Mouse (Mus musculus) urinary bladder, adult 18-20 months (tissue): ENCODE data around the gene Ccdc180.

Experiments
- DNase-seq, 2 experiments: peaks; one replicate each; pipeline ENCODE4 v3.0.0; 2022; ENCODE audit warnings: low spot score in 2 of 2, mixed read lengths in 2 of 2

The Ccdc180 gene

DNA sequence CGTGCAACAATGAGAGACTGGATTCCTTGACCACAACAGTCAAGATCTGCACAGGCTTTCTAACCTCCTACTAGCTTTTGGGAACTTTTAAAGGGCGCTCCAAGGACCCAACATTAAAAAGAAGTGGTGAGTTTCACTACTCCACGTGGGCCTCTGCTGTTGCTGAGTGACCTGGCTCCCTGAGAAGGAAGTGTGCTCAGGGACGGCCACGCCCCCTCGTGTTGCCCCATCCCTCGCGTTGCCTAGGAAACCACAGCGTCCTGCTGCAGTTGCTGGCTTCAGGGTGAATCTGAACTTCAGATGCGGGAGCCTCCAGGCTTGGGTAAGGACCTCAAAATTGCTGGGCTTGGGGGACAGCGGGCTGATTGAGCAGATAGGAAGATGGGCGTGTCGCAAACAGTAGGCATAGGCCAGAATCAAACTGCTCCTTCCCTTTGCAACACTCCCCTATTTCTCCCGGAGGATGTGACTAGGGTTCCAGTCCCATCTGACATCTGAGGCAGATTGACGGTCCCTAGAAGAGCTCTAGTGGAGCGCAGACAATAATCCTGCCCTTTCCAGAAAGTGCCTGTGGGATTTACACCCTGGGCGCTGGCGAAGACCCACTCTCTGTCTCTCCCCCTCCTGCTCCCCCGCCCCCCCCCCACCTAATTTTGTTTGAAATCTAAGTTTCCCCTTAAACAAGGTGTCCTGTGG lies at the start of gene Ccdc180:
TSS of gene Ccdc180 (plus strand) at position 238 of the 696 bp plus-strand sequence.
- peak; percentile 48 to 56 for DNase-seq

DNA sequence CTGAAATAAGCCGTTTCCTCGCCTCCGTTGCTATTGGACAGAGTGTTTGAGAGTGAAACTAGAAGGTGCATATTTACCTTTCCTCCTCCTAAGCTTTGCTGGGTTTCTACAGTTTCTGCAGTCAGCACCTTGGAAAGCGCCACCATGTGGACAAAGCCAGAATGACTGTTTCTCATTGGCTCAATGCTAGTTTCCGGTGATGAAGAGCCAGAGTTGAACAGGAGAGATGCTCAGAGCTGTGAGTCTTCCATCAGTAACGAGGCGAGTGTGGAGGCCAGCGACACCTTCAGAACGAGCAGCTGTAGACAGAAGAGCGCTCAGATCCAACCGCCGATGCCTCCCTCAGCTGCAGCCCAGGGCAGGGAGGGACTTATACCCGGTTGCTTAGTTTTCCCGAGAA lies 45.7 kb upstream of the Ccdc180 start:
- DNase-seq: no peak

DNA sequence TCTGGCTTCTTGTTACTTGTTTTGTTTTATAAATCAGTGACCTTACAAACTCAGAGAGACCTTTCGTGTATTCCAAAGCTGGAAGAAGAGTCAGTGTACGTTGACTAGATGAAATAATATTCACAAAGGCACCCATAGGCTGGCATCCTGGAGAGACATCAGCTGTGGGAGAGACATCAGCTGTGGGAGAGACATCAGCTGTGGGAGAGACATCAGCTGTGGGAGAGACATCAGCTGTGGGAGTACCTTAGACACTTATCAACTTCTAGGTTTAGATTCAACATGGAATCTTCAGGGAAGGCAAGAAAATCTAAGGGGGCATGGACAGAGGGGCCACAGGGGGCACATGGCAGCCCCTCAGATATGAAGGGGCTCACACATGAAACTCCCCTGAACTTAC lies 43.8 kb upstream of the Ccdc180 start:
- no peak for DNase-seq

DNA sequence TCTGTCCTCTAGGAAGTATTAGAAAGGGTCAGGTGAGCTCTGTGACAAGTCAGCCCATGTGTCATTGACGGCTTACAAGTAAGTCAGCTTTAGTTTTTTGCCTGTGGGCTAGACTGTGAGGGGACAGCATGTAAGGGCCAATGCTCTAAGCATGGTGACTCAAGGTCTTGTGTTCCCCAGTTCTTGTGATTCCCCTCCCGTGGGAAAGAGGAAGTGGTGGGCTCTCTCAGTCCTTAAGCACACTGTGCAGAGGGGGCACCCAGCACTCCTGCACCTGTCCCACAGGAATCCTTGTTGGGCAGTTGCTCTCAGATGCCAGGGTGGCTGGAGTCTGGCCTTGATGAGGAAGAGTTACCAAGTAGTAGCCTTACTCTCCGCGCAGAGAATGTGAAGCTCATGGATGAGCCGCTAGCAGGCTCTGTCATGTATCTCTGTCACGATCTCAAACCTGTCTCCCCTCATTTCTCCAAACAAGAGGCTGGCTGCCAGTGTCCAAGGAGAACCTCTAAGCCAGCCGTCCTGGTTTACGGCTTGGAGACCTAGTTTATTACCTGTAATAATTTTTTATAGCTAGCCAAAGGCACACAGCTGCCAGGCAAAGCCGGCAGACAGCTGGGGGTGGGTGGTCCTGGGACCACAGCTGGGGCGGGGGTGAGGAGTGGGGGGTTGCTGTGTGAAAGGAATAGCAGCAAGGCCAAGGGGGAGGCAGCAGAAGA lies 41.8 kb upstream of the Ccdc180 start, which contains the start of gene Stra6l:
TSS of gene Stra6l (plus strand) at position 556 of the 716 bp plus-strand sequence.
- DNase-seq: no peak

DNA sequence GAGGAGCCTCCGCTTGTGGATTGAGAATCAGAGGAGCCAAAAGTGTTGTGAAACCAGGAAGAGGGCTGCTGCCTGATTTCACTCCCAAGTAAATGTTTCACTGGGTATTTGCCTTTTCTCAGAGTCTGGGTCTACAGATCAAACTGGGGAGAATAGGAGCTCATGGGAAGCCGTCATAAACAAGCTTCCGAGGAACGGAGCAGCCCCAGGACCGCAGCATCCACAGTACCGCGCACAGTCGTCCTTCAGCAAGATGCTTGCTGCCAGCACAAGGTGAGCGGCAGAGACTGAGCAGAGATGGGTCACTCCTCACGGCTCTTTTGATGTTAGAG lies 41.3 kb upstream of the Ccdc180 start:
- DNase-seq: no peak

DNA sequence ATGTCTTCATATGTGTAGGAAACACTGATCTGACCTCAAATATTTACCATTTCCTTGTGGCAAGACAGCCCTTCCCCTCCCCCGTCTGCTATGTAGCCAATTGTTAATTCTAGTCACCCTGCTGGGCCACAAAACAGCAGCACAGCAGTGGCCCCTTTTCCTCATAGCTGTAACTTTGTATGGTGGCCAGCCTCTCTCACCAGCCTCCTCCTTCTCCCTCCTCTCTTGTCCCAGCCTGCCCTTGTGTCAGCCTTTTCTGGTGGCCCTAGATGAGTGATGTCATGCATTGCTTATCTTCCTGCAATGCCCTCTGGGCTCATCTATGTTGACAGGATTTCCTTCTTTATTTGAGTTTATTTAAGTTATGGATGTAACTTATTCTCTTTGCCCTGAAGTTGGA lies 40.7 kb upstream of the Ccdc180 start:
- no peak for DNase-seq

DNA sequence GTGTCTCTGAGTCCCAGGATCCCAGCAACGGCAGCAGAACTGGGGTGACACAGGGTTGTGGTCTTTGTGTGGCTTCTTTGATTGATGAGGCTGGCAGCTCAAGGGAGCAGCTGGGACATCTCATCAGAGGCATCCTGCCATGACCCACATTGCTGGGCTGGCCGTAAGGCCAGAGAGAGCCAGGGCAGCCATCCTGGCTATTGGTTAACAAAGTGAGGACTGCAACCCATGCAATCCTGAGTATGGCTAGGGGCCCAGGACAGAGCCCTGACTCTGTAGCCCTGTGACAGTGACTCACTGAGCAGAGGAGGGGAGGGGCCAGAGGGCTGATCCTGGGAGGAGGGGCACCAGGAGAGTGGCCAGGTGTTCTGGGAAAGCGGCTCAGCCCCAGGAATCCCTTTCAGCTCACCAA lies 38.5 kb upstream of the Ccdc180 start:
- no peak for DNase-seq

DNA sequence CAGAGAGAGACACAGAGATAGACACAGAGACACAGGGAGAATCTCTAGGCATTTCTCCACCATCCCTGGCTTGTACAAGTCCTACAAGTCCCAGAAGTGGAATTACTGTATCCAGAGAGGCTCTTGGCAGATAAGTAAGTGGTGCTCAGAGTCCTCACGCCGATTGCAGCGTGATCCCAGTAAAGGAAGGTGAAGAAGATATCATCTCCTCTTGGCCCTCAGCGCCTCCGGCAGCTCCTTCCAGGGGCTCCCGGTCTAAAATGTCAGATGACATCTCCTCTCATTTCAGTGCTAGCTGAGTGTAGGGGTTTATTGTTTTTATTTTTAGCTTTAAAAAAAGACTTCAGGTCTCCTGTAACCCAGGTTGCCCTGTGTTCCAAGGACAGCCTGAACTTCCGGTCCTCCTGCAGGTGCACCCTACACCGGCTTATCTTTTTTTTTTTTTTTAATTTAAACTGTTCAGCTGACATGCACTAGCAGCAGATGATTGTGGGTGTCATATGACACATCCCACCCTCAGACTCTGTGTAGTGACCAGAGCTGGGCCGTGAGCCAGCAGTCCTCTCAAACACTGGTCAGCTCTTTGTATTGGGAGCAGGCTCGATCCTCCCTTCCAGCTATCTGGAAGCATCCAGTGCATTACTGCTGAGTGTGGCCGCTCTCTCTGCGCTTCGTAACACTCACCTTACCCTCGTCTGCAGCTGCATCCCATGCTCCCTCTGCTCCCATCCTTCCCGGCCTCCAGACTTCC lies 36.4 kb upstream of the Ccdc180 start:
- DNase-seq: no peak

DNA sequence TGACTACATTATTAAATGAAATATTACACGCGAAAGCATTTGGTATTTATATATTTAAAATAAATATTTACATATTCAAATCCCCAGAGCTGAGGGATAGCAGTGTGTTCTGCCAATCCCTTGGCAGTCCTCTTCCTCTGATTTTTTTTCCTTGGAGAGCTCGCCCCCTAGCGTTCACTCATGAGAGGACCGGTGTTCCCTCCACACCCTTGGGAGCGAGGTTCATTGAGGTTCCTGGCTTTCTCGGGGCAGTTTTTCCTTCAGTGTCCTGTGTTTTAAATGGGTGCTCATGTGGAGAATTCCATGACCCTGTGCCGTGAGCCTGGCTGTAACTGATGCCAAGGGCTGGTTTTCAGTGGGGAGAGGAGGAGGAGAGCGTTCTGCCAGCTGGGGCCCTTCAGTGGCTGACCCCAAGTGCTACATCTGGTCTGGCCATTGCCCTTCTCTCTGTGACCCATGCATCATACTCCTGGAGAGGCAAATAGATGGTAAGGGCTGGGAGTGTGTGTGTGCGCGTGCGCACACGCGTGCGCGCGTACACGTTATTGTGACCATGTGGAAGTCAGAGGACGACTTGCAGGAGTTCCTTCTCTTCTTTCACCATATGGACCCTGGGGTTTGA lies 34.2 kb upstream of the Ccdc180 start:
- peak; percentile 47 to 62 for DNase-seq

DNA sequence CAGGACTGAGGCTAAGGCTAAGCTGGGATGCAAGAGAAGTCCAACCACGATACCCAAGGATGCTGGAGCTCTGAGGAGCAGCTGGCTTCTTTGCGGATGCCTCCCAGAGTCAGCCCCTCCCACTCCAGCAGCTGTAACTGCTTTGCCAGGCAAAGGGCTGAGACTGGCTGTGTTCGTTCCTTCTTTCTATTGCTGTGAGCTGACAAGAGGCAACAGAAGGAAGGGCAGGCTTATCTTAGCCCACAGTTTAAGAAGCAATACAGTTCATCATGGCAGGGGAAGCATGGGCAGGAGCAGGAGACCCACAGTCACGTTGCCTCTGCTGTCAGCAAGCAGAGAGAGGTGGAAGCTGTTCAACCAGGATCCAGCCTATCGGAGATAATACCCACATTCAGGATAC lies 28.9 kb upstream of the Ccdc180 start:
- no peak for DNase-seq

DNA sequence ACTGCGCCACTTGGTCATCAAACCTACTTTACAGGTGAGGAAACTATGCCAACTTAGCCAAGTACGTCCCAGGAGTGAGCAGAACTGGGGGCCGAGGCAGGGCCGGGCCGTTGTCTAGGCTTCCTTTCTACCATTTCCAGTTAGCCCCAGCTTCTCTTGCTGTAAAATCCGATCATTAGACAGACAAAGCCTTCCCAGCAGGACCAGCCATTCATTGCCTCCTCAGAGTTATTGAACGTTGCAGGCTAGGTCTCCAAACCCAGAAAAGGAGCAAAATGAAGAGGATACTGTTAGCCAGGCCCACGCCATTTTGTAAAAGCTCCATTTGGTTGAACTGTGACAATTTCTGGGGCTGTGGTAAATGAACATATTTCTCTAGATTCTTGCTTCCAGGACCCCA lies 22.7 kb upstream of the Ccdc180 start:
- DNase-seq: no peak

DNA sequence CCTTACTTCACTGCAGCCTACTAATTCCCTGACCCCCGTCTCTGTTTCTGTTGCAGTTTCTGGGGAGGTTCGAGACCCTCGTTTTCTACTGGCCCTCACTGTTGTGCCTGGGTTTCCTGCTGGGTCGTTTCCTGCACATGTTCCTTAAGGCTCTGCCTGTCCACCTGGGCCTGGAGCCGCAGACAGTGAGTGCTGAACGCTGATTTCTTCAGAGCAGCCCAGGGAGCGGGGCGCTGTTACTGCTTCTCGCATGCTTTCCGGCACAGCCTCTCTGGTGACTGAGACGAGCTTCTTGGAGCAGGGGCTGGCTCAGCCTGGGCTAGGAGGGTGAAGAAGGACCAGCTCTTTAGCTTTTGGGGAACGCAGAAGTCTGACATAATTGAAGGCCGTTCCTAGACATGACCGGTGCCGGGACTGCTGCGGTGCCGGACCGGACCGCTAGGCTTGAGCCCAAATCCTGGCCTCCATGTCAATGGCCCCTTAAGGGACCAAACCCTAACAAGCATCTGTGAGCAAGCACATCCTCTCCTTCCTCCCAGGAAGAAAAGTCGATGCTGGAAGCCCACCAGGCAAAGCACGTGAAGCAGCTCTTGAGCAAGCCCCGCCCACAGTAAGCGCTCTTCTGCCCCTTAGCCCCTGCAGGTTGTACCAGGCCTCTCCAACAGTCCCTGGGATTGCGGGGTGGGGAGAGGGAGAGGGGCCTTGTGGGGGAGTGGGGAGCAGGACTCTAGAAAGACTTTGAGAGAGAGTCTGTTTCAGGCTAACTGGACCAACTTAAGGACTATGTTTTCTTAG lies 20.9 kb upstream of the Ccdc180 start:
- DNase-seq: peak in 1 of 2 experiments; percentile 27

DNA sequence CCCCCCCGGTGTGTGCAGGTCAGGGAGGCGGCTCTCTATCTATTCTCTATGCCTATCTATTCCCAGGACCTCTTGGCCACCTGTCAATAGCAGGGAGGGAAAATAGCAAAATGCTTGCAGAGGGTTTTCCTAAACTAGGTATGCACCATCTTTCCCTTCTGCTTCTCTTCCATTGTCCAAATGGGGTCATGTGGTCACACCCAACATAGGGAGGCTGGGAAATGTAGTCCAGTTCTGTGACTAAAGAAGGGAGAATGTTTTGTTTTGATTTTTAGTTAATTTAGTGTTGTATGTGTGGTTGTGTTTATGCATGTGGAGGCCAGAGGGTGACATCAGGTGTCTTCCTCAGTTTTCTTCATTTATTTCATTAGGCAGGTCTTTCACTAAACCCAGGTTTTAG lies 18.0 kb upstream of the Ccdc180 start:
- DNase-seq: no peak

DNA sequence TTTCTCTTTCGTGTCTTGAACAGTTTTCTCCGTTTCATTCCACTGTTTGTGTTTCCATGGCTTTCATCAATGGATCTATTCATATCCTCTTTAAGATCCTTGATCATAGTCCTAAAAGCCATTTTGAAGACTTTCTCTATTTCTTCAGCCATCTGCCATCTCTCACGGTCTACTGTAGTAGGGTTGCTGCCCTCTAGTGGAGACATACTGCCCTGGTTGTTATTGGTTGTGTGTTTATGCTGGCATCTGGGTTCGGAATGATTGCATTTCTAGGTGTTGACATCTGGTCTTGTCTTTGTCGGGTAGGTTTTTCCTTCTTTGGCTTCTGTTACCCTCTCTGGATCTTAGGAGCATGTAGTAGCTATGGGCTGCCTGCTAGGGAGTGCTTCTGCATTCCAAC lies 11.2 kb upstream of the Ccdc180 start:
- no peak for DNase-seq

DNA sequence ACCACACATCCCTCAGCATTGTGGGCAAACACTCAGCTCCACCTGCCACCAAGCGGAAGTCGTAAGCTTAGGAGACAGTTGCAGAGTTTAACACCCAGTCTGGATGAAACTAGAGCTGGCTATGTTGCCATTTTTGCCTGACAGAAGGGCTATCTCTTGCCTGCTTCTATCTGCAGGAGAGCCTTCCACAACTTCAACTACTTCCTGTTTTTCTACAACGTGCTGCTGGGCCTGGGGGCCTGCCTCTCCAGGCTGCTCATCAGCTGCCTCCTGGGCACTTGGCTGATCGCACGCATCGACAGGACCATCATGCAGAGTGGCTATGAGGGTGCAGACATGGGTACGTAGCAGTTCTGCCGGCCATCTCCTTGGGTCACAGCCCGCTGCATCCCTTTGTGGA lies 7.6 kb upstream of the Ccdc180 start:
- no peak for DNase-seq

DNA sequence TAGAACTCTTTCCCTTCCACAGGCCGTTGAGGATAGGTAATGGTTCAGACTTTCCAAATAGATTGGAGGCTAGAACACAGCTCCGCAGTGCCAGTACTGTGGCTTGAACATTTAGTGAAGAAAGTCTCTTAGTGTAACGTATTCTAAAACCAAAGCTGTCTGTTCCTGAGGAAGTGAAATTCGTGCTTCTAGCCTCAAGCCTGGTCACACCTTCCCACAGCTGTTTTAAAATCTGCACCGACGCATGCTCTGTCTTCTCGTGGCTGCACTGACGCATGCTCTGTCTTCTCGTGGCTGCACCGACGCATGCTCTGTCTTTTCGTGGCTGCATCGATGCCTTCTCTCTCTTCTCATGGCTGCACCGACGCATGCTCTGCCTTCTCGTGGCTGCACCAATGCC lies 6.9 kb upstream of the Ccdc180 start:
- DNase-seq: no peak

DNA sequence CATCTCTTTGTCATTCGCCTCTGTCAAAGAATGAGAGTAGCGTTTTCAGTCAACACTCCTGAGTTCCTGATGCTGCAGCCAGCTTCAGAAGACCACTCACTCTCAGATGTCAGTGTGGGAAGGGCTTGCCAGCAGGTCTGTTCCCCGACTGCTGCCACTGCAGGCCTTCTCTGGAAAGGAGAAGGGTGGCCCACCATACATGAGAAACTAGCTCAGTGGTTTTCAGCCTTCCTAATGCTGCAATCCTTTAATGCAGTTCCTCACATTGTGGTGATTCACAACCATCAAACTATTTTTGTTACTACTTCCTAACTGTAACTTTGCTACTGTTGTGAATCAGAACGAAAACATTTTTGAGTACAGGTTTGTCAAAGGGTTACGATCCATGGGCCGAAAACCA lies 616 bp upstream of the Ccdc180 start:
- no peak for DNase-seq

DNA sequence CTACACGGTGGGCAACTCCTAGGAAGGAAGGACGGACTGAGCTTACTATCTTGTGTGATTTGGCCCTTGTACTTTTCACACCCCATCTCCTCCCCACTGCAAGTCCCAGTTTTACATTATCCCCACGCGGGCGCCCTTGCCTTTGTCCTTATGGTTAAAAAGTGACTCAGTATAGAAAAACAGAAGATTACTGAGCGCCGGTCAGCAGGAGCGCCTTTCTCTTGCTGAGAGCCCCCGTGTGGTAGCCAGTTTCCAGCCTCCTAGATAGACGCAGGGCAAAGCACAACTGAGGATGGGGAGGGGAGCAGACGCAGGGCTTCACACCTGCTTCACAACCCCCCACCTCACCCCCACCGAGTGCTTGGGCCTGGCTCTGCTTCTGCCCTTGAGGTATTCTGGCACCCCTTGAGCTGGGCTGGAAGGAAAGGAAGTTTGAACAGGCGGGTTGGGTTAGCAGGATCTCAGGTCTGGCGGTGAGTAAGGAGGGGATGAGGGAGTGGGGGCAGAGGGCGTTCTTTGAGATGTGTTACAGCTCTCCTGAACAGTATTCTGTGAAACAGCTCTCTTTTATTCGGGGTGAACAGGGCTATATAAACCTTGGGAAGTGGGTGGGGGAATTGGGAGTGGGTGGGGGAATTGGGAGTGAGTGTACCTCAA lies 6.5 kb downstream of the Ccdc180 start:
- no peak for DNase-seq

DNA sequence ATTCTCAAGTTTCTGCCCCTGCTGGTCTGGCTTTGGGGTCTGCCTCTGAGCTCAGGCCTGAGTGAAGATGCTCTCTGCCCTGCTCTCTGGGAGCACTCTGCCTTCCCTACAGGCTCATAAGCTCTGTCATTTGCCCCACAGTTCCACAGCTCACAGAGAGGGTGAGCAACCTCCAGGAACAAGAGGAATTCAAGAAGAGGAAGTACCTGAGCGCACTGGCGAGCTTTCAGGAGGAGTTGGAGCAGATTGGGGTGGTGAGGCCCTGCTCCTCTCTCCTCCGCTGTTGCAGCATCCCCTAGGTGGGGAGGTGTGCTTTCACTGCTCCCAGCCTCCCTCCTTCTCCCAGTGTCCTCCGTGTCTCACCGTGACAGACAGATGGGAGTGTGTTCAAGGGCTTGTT lies 8.3 kb downstream of the Ccdc180 start:
- DNase-seq: no peak

DNA sequence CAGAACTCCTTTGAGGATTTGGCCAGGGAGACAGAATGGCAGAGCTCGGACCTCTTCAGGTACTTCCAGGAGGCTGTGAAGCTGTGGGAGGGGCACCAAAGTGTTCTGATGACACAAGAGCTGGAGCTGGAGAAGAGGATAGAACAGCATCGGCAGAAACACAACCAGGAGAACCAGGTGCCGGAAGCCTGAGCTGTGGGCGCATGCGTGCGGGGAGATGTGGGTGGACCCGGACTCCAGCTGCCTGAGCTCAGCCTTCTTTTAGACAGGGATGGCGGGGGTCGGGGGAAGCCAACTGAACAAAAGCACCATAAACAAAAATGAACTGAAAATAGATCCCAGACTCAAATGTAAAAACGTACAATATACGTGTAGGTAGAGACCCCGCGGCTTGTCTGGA lies 19.2 kb downstream of the Ccdc180 start:
- no peak for DNase-seq

DNA sequence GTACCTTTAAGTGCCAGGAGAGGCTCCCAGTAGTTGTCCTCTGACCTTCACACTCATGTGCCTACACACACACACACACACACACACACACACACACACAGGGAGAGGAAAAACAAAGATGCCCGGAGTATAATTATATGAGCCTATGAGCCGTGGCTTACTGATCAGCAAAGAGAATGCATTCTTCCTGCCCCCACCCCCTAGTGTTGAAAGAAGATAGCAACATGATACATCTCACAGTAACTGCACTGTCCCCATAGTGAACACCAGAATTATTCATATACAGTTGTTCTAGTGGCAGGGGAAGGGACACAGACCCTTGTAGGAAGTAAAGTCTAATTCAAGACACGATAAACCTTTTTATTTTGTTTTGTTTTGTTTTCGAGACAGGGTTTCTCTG lies 19.8 kb downstream of the Ccdc180 start:
- DNase-seq: no peak
